Mouse (Mus musculus) midbrain, embryonic 10.5 days (tissue): ENCODE measurements around the gene Unkl. TPM values are rescaled to one million over a fixed set of nuclear protein-coding genes. Genes with fewer than 3 reads are reported as not detected.

ENCODE experiments used
- DNase-seq: peaks from one replicate; pipeline ENCODE4 v3.0.0-alpha.2; 2017; ENCODE audit warnings: low spot score
- H3K27ac ChIP-seq: fragments of 300-500 bp; sonication (generic); replicated peaks from 2 replicates; pipeline ENCODE4 v1.5.1; 2016; ENCODE audit warnings: mild to moderate bottlenecking
- H3K27me3 ChIP-seq: fragments of 300-500 bp; sonication (generic); 2 replicates; pipeline ENCODE4 v1.6.1; 2016; ENCODE audit warnings: low read depth, mild to moderate bottlenecking; ENCODE audit not compliant: poor library complexity, severe bottlenecking
- H3K36me3 ChIP-seq: fragments of 300-500 bp; sonication (generic); 2 replicates; pipeline ENCODE4 v1.6.1; 2016; ENCODE audit warnings: mild to moderate bottlenecking, moderate library complexity
- H3K4me1 ChIP-seq: fragments of 300-500 bp; sonication (generic); 2 replicates; pipeline ENCODE4 v1.6.1; 2016
- H3K4me3 ChIP-seq: fragments of 300-500 bp; sonication (generic); 2 replicates; pipeline ENCODE4 v1.5.1; 2016; ENCODE audit warnings: mild to moderate bottlenecking, moderate library complexity
- H3K9me3 ChIP-seq: fragments of 300-500 bp; sonication (generic); replicated peaks from 2 replicates; pipeline ENCODE4 v1.6.1; 2016; ENCODE audit warnings: mild to moderate bottlenecking
- whole genome bisulfite sequencing: fragments of 180-500 bp; shearing (Covaris S2); methylation state at CpG from one replicate; pipeline ENCODE4 v1.1.7; 2016; 5-methylcytosine and 5-hydroxymethylcytosine counted together
- polyA plus RNA-seq: library from polyadenylated mRNA; unstranded; fragments of >200 nt; fragmentation: Nextera tagmentation; extraction: Ambion mirVana; gene quantifications from 2 replicates; pipeline ENCODE4 v1.2.1, GENCODE M21; 2016

The Unkl gene
- polyA plus RNA-seq, 1 experiment from 2014 or later = 8.4 TPM

DNA sequence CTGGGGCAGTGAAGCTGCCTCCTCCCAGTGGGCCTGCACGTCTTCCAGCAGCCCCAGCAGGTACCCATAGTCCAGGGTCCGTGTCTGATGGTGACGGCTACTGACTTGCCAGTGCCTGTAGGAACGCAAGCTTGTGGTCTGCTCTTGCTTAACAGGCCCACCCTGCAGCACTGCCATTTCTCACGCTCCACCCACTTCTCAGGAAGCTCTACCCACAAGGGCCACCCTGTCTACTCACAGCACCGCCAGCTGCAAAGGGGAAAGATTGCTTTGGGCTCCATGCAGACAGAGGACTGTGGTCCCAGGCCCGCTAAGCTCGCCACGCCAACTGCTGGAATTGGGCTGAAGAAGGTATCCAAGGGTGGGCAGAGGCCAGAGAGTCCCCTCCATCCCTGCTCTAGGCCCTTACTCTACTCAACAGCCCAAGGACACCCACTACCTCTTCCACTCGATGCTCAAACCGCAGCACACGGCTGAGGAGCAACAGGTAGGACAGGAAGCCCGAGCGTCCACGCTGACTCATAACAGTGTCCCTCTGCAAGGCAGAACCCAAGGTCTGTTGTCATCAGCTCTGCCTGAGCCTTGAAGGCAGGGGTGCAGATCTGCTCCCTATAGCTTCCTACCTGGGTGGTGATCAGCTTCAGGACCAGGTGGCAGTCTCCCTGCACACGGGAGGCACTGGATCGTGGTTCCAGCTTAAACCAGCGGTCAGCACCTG, 60.0 kb downstream of the Unkl start:
- no peak for DNase-seq
- no peak overlapping the region for H3K27ac ChIP-seq
- H3K27me3 ChIP-seq = peaks cover 4% of the 10 kb centered on the region; the same call in 1 of the 2 replicates
- H3K9me3 ChIP-seq = no peaks in the 10 kb centered on the region
- H3K36me3 ChIP-seq = peaks cover 31% of the 10 kb centered on the region
- 83% methylated on average over 18 of the region's 18 CpGs for WGBS
- no peak overlapping the region for H3K4me3 ChIP-seq
- H3K4me1 ChIP-seq = peaks cover 18% of the 10 kb centered on the region

DNA sequence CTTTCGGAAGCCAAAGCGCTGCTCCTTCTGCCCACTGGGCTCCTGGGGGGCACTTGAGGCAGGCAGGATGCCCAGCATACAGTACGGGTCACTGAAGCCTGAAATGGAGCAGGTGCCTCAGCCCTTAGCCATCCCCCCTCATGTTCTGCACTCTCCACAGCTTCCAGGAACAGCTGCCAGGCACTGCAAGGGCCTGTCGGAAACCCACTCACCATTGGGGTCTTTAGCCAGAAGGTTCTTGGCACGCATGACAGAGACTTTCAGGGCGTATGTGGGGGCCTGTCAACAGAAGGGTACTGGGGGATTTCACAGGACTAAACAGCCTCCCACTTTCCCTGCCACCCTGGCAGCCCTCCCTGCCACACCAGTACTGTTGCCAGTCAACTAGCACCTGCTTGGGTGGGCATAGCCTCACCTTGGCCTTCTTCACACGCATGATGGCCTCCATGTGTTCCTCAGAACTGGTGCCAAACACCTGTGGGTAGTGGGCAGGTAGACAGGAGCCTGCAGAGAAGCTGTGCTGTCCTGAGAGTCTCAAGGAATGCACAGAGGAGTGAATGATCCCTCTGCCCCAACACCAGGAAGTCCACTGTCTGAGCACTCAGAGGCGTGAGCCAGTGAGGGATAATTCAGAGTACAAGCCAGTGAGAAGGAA, 62.1 kb downstream of the Unkl start:
- no peak overlapping the region for H3K4me3 ChIP-seq
- H3K9me3 ChIP-seq = no peaks in the 10 kb centered on the region
- no peak overlapping the region for H3K27ac ChIP-seq
- WGBS = 84% methylated on average over 8 of the region's 8 CpGs
- H3K4me1 ChIP-seq = peaks cover 39% of the 10 kb centered on the region
- H3K27me3 ChIP-seq = peaks cover 25% of the 10 kb centered on the region
- H3K36me3 ChIP-seq = peaks cover 10% of the 10 kb centered on the region
- DNase-seq = no peak

DNA sequence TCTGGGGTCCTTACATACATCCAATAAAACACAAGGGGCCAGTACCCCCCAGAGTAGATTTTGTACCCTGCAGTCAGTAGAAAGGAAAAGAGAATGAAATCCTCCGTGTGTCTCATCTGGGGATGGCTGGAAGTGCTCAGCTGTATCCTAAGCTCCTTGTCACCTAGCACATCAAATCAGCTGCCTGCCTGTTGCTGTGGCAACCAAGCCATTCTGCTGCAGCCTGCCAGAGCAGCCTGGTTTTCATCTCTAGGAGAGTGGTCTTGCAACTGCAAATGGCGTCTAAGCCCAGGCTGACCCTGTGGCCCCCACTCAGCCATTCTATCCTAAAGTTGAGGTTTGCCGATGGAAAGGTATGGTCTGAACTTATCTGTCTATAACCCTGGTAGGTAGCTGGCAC, 64.4 kb downstream of the Unkl start:
- WGBS = 22% methylated on average over 3 of the region's 3 CpGs
- Histone ChIP-seq H3K36me3 (no peaks in the 10 kb centered on the region), H3K27me3 (peaks cover 46% of the 10 kb centered on the region), H3K4me1 (peaks cover 52% of the 10 kb centered on the region), H3K9me3 (no peaks in the 10 kb centered on the region), H3K27ac (peak overlapping the region; percentile 55; the same call in 1 of the 2 replicates), H3K4me3 (peak overlapping the region; percentile 23; the same call in 1 of the 2 replicates)
- DNase-seq = peak; percentile 70

DNA sequence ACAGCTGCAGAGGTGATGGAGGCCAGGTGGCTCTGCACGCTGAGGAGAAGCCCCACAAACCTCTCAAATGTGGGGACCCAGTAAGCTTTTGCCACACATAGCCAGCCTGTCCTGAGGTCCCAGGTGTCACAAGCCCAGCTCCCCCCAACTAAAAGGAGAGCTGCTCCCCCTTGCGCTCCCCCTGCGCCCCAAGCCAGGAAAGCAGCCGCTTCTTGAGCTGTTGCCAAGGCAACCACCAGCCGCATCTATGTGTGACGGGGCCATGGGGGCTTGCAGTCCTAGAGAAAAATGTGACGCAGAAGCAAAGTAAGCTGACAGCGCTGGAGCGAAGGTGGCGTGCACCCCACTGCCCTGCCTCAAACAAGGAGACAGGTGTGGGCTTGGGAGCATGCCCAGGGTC, 65.6 kb downstream of the Unkl start:
- peak; percentile 52 for DNase-seq
- peaks cover 59% of the 10 kb centered on the region for H3K4me1 ChIP-seq
- peak overlapping the region; percentile 55 for H3K27ac ChIP-seq
- H3K9me3 ChIP-seq = no peaks in the 10 kb centered on the region
- WGBS = 20% methylated on average over 10 of the region's 10 CpGs
- peaks cover 46% of the 10 kb centered on the region for H3K27me3 ChIP-seq
- H3K36me3 ChIP-seq = peaks cover 5% of the 10 kb centered on the region
- H3K4me3 ChIP-seq = peak overlapping the region; percentile 24; the same call in 1 of the 2 replicates

DNA sequence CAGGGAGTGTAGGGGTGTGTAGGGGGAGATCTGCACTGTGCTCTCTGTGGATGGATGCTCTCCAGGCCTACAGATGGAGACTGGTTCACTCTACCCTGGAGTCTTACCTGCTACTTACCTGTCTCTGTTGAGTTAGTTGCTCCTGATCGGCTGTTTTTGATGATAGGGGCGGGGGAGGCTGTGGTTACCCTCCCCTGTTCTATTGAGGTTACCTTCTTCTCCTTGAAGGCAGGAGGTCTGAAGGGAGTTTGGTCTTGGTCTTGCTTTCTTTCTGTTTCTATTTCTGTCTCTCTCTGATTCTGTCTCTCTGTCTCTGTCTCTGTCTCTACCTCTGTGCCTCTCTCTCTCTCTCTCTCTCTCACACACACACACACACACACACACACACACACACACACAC, 66.9 kb downstream of the Unkl start:
- WGBS = 74% methylated on average over 2 of the region's 2 CpGs
- 0 out of 2 replicates have a peak overlapping the region, but pooled peaks have one; percentile 53 for H3K4me3 ChIP-seq
- H3K4me1 ChIP-seq = peaks cover 62% of the 10 kb centered on the region
- DNase-seq = no peak
- peaks cover 19% of the 10 kb centered on the region for H3K36me3 ChIP-seq
- H3K27me3 ChIP-seq = peaks cover 46% of the 10 kb centered on the region
- H3K9me3 ChIP-seq = no peaks in the 10 kb centered on the region
- H3K27ac ChIP-seq = no peak overlapping the region

DNA sequence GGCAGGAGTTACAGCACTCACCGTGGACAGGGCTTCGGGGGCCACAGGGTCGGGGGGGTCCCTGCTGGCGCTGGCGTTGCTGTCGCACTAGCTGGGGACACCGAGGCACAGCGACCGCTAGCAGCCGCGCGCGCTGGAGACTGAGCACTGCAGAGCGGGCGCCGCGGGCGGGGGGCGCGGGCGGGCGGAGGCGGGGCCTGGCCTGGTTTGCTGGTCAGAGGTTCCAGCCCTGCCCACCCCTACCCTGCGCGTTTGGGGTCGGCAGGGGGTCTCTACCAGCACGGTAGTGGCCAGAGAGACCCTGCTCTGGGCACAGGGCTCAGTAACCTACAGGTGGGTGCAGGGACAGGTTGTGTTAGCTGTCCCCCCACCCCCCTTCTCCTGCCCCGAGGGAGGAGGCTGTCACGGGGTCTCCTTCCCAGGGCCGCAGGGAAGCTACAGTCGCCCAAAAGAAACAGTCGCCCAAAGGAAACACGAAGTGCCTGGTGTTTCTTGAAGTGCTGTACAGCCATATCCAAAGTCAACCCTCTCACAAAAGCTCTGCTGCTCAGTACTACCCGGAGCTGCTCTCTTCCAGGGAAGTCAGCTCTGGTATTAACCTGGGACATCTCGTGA, 68.0 kb downstream of the Unkl start, which contains the start of gene Baiap3:
Baiap3 (minus strand) TSS at position 225 of the 615 bp plus-strand sequence.
- WGBS = 4% methylated on average over 33 of the region's 35 CpGs
- Histone ChIP-seq H3K27me3 (peaks cover 46% of the 10 kb centered on the region), H3K27ac (peak within 1 kb of the TSS; percentile 50; the same call in 1 of the 2 replicates), H3K36me3 (peaks cover 26% of the 10 kb centered on the region), H3K4me3 (peak within 1 kb of the TSS; percentile 53), H3K4me1 (peaks cover 62% of the 10 kb centered on the region), H3K9me3 (no peaks in the 10 kb centered on the region)
- DNase-seq = peak; percentile 58

DNA sequence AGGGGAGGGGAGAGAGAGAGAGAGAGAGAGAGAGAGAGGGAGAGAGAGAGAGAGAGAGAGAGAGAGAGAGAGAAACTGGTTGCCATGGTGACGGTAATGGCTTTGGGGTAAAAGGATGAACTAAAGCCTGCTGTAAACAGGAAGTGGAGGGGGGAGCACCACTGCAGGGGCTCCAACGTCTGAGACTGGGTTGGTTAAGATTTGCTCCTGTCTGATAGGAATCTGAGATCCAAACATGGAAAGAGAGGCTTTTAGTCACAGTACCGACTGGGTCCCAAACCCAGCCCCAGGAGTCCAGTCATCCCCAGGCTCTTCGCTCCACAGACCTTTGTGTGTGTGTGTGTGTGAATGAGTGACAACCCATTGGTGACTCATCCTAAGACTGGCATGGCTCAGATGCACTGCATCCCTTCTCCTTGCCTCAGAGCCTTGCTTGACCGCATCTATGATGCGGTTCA, 69.6 kb downstream of the Unkl start:
- peaks cover 32% of the 10 kb centered on the region for H3K36me3 ChIP-seq
- no peaks in the 10 kb centered on the region for H3K9me3 ChIP-seq
- no peak for DNase-seq
- WGBS = 57% methylated on average over 6 of the region's 6 CpGs
- peaks cover 51% of the 10 kb centered on the region for H3K4me1 ChIP-seq
- H3K27me3 ChIP-seq = peaks cover 43% of the 10 kb centered on the region
- H3K4me3 ChIP-seq = no peak overlapping the region
- no peak overlapping the region for H3K27ac ChIP-seq

DNA sequence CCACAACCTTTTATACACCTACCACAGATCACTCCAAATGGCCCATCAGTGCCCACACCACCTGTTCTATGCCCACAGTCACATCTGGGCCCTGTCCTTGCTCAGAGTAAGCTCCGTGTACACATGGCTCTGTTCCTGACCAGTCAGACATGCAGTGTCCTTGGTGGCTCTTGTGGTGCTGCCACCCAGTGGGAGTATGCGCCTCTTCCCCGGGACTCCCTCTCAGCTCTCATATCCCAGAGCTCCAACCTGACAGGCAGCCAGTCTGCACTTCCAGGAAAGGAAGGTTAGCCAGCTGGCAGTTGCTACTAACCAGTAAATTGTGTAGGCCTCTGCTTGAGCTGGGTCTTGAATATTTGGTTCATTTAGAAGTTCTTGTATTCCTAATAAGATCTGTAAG, 76.3 kb downstream of the Unkl start:
- Histone ChIP-seq H3K27ac (no peak overlapping the region), H3K4me3 (no peak overlapping the region), H3K36me3 (peaks cover 86% of the 10 kb centered on the region), H3K4me1 (peaks cover 6% of the 10 kb centered on the region), H3K27me3 (no peaks in the 10 kb centered on the region), H3K9me3 (no peaks in the 10 kb centered on the region)
- 82% methylated on average over 3 of the region's 3 CpGs for WGBS
- DNase-seq = no peak

DNA sequence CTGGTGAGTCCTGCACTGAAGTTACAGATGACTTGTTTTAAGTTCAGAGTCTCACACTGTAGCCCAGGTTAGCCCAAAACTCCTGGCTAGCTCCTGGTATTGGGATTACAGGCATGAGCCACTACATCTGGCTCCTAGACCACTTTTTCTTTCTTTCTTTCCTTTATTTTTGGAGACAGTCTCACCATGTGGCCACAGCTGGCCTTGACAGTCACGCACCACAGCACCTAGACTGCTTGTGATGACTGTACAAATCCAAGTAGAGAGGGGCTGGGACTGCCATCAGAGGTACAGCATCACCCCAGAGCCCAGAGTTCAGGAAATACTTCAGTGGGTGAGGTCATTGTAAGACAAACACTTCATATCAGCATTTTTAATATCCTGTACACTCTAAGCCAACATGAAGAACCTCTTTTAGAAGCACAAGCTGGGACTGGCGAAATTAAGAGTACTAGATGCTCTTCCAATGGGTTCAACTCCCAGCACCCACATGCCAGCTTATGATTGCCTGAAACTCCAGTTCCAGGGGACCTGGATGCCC, 82.7 kb downstream of the Unkl start:
- Histone ChIP-seq H3K4me3 (peak overlapping the region; percentile 99), H3K36me3 (peaks cover 62% of the 10 kb centered on the region), H3K27me3 (no peaks in the 10 kb centered on the region), H3K9me3 (no peaks in the 10 kb centered on the region), H3K27ac (no peak overlapping the region), H3K4me1 (peaks cover 41% of the 10 kb centered on the region)
- 87% methylated on average over 2 of the region's 2 CpGs for WGBS
- no peak for DNase-seq

DNA sequence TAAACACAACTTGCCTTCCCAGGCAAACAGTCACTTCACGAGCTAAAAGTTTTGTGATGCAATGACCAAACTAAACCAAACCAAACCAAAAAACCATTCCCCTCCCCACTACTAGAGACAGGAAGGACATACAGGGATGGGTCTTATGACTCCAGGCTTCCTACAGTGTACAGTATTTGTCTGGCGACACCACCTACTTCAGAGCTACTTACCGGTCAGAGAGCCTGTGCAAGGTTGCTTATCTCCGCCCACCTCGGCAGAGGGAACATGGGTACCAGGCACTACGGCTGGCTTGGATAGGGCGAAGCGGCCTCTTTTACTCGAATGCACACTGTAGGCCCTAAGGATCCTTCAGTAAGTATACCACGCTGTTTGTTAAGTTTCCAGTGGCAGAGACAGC, 84.1 kb downstream of the Unkl start:
- Histone ChIP-seq H3K4me3 (peak overlapping the region; percentile 99), H3K36me3 (peaks cover 47% of the 10 kb centered on the region), H3K9me3 (no peaks in the 10 kb centered on the region), H3K27ac (peak overlapping the region; percentile 99), H3K4me1 (peaks cover 41% of the 10 kb centered on the region), H3K27me3 (no peaks in the 10 kb centered on the region)
- no peak for DNase-seq
- WGBS = 1% methylated on average over 10 of the region's 10 CpGs

DNA sequence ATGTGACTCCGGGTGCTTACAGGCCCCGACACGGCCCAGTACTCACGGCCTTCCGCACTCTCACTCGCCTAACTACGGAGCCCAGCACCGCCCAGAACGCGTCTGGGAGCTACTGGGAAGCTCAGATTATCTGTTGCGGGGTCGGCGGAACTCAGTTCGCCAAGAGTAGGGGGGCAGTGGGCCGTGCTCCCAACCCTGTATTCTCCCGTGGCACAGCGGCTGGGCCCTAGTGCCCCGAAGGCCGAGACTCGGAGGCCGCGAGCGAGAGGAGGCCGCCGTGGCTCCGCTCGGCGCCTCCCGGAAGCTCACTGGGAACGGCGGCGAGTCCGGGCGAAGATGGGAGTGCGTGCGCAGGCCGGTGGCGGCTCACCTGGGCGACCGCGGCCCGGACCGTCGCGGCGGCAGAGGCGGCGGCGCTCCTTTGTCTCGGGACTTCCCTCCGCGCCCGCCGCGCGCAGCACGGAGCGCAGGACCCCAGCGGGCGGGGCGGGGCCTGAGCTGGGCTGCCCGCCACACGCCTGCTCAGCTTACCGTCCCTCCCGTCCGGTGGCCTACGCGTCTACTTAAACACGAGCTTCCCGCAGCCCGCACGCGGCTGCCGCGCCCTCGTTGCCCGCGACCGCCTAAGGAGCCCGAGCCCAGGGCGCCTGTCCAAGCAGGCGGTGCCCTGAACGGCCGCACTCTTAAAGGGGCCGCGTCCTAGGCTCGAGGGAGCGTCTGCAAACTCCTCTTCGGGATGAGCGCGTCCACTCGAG, 84.9 kb downstream of the Unkl start:
- Histone ChIP-seq H3K36me3 (peaks cover 39% of the 10 kb centered on the region), H3K4me1 (peaks cover 41% of the 10 kb centered on the region), H3K4me3 (peak overlapping the region; percentile 99), H3K9me3 (no peaks in the 10 kb centered on the region), H3K27ac (peak overlapping the region; percentile 99), H3K27me3 (no peaks in the 10 kb centered on the region)
- DNase-seq = peak; percentile 92
- WGBS = under 1% methylated on average over 92 of the region's 92 CpGs
